Mouse (Mus musculus) ES-Bruce4 (cell line): ENCODE measurements around the gene Gcn1l1.

Source experiments
- CTCF ChIP-seq: IDR thresholded peaks from one replicate; pipeline ENCODE4 v1.8.1; 2011; ENCODE audit warnings: low read depth, low read length
- EP300 ChIP-seq: IDR thresholded peaks from 2 replicates; pipeline ENCODE4 v1.6.1; 2011; ENCODE audit warnings: low read depth, low read length; ENCODE audit not compliant: insufficient read depth
- POLR2A ChIP-seq: IDR thresholded peaks from one replicate; pipeline ENCODE4 v1.8.1; 2011; ENCODE audit warnings: low read length; ENCODE audit not compliant: insufficient read depth

DNA sequence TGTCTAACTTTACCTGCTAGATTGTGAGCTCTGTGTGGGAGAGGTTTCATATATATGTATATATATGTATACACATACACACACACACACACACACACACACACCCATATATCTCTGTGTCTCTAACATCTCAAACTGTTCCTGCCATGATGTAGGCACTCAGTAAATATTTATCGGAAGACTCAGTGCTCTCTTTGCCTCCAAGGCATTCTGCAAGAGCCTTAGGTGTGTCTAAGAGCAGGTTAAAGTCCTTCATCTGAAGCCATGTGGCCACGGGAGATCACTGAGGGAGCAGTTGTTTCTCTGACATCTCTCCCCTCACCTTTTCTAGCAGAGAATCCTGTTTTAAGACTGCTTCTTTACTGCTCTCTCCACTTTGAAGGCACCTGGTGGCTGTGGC is 26.5 kb downstream of the Gcn1l1 start:
- TF ChIP-seq CTCF (no peak), EP300 (no peak), POLR2A (no peak)
